Mouse (Mus musculus): ENCODE results near the gene Thoc3. TPM values are rescaled to one million over a fixed set of nuclear protein-coding genes. Genes with fewer than 3 reads are reported as not detected.

Thoc3 gene
- polyA plus RNA-seq, 1 experiment = not detected

- H3K4me3 ChIP-seq (ENCODE audit: insufficient read depth, low read depth, low read length) = no peak overlapping the region
- no peak for TF ChIP-seq POLR2A (IDR thresholded peaks at IDR 0.05; ENCODE audit: insufficient read depth, low read depth, low read length)
- no peak for TF ChIP-seq CTCF (IDR thresholded peaks at IDR 0.05; ENCODE audit: insufficient read depth, low read depth, low read length)
- H3K27ac ChIP-seq (ENCODE audit: insufficient read depth, low read depth, low read length) = no peak overlapping the region
- 83% methylated on average over 3 of the region's 3 CpGs for WGBS
- H3K4me1 ChIP-seq (ENCODE audit: control insufficient read depth, insufficient read depth, low read length) = peaks cover 7% of the 10 kb centered on the region
These were observed 39.9 kb downstream of the Thoc3 start for GRCm38 (mm10) chr13:54428771-54429170.

GRCm38 (mm10) chr13:54426781-54427655, 41.6 kb downstream of the Thoc3 start:
- no peak for TF ChIP-seq CTCF (IDR thresholded peaks at IDR 0.05; ENCODE audit: insufficient read depth, low read depth, low read length)
- TF ChIP-seq POLR2A (IDR thresholded peaks at IDR 0.05; ENCODE audit: insufficient read depth, low read depth, low read length) = no peak
- Histone ChIP-seq H3K4me1 (ENCODE audit: control insufficient read depth, insufficient read depth, low read length) (peaks cover 7% of the 10 kb centered on the region), H3K27ac (ENCODE audit: insufficient read depth, low read depth, low read length) (no peak overlapping the region), H3K4me3 (ENCODE audit: insufficient read depth, low read depth, low read length) (no peak overlapping the region)
- 83% methylated on average over 10 of the region's 10 CpGs for WGBS

DNA sequence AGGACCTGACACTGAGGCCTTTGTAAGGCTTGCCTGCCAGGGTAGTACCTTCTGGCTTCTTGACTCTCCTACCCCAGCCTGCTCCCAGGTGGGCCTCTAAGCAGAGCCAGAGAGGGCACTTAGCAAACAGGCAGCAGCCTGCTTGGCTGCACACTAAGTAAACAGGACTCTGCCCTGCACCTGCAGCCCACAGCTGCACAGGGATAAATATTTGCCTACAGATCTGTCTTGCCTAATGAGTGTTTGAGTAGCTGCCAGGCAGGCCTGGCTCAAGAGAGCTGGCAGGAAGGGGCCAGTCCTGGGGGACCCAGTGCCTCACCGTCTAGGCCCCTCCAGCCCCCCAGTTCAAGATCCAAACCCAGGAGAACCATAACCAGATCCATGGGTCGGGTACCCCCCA, 43.4 kb downstream of the Thoc3 start:
- WGBS = 44% methylated on average over 2 of the region's 2 CpGs
- no peak overlapping the region for H3K27ac ChIP-seq (ENCODE audit: insufficient read depth, low read depth, low read length)
- H3K4me1 ChIP-seq (ENCODE audit: control insufficient read depth, insufficient read depth, low read length) = peaks cover 7% of the 10 kb centered on the region
- TF ChIP-seq POLR2A (IDR thresholded peaks at IDR 0.05; ENCODE audit: insufficient read depth, low read depth, low read length) (no peak), CTCF (IDR thresholded peaks at IDR 0.05; ENCODE audit: insufficient read depth, low read depth, low read length) (no peak)
- H3K4me3 ChIP-seq (ENCODE audit: insufficient read depth, low read depth, low read length) = no peak overlapping the region

DNA sequence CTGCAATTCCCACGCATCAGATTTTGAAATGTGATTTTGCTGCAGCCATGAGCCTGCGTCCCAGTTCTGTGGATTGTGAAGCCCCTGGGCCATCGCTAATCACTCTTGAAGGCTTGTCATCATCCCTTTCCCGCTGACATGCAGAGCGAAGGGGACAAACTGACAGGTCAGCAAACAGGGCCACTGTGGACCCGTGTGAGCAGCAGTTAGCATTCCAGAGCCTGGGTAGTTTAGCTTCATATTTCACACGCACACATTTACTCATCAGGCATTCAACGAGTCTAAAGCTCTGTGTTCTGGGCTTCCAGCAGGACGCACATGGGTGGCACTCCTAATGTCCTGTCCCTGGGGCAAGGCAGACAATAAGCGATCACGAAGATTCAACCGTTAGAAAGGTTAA, 48.4 kb downstream of the Thoc3 start:
- Histone ChIP-seq H3K4me1 (ENCODE audit: control insufficient read depth, insufficient read depth, low read length) (peaks cover 5% of the 10 kb centered on the region), H3K27ac (ENCODE audit: insufficient read depth, low read depth, low read length) (no peak overlapping the region), H3K4me3 (ENCODE audit: insufficient read depth, low read depth, low read length) (no peak overlapping the region)
- TF ChIP-seq POLR2A (IDR thresholded peaks at IDR 0.05; ENCODE audit: insufficient read depth, low read depth, low read length) = no peak
- WGBS = 93% methylated on average over 12 of the region's 12 CpGs

DNA sequence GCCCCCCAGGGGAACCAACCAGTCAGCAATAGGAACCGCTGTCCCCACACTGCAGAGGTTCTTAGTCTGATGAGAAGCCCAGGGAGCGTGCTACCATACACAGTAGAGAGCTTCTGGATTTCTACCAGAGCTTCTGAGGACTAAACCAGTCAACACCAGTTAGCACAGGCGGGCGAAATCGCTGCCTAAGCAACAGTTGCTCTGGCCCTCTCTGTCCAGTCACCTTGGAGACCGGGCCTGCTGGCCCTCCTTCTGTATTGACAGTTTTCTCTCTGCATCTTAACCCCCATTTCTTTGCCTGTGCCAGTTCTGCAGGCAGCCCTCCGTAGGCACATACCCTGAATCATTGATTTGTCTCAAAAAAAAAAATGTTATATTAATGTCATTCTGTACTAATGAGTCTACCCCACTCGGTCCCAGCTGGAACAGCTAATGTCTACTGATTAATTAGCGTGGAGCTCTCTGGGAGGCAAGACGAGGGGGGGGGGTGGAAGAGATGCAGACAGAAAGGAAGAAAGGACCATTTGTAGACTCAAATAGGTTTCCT, 49.8 kb downstream of the Thoc3 start:
- 49% methylated on average over 10 of the region's 10 CpGs for WGBS
- TF ChIP-seq POLR2A (IDR thresholded peaks at IDR 0.05; ENCODE audit: insufficient read depth, low read depth, low read length) (no peak), CTCF (IDR thresholded peaks at IDR 0.05; ENCODE audit: insufficient read depth, low read depth, low read length) (no peak)
- Histone ChIP-seq H3K4me1 (ENCODE audit: control insufficient read depth, insufficient read depth, low read length) (no peaks in the 10 kb centered on the region), H3K27ac (ENCODE audit: insufficient read depth, low read depth, low read length) (no peak overlapping the region), H3K4me3 (ENCODE audit: insufficient read depth, low read depth, low read length) (no peak overlapping the region)

DNA sequence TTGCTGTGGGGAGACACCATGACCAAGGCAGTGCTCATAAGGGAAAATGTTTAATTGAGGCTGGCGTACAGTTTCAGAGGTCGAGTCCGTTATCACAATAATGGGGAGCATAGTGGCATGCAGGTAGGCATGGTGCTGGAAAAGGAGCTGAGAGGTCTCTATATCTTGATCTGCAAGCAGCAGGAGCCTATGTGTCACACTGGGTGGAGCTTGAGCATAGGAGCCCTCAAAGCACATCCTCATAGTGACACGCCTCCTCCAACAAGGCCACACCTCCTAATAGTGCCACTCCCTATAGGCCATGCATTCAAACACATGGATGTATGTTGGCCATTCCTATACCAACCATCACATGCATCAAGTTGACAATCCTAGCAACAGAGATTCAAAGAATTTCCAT, 53.6 kb downstream of the Thoc3 start:
- H3K4me1 ChIP-seq (ENCODE audit: control insufficient read depth, insufficient read depth, low read length) = 0 out of 2 replicates have a peak, but pooled peaks cover 5% of the 10 kb centered on the region
- H3K4me3 ChIP-seq (ENCODE audit: insufficient read depth, low read depth, low read length) = no peak overlapping the region
- H3K27ac ChIP-seq (ENCODE audit: insufficient read depth, low read depth, low read length) = no peak overlapping the region
- WGBS = 96% methylated on average over 4 of the region's 4 CpGs
- TF ChIP-seq CTCF (IDR thresholded peaks at IDR 0.05; ENCODE audit: insufficient read depth, low read depth, low read length) (no peak), POLR2A (IDR thresholded peaks at IDR 0.05; ENCODE audit: insufficient read depth, low read depth, low read length) (no peak)

DNA sequence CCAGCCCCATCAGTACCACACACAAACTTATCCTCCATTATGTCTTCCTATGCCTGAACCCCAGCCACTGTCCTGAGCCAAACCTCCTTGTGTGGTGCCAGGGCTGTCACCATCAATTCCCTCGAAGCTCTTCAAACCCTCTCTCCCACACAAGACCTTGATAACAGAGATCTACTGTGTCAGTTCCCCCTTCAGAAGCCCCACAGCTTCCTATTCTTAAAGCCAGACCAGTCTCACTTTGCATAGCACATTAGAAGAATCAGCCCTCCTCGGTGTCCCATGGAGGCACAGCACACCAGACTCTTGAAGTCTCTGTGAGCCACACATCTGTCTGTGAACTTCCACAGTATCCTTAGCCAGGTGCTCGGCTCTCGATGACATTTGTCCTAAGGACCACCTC, 55.9 kb downstream of the Thoc3 start:
- 85% methylated on average over 4 of the region's 4 CpGs for whole genome bisulfite sequencing
- Histone ChIP-seq H3K4me3 (ENCODE audit: insufficient read depth, low read depth, low read length) (no peak overlapping the region), H3K27ac (ENCODE audit: insufficient read depth, low read depth, low read length) (no peak overlapping the region), H3K4me1 (ENCODE audit: control insufficient read depth, insufficient read depth, low read length) (0 out of 2 replicates have a peak, but pooled peaks cover 5% of the 10 kb centered on the region)
- no peak for TF ChIP-seq CTCF (IDR thresholded peaks at IDR 0.05; ENCODE audit: insufficient read depth, low read depth, low read length)
- no peak for TF ChIP-seq POLR2A (IDR thresholded peaks at IDR 0.05; ENCODE audit: insufficient read depth, low read depth, low read length)

GRCm38 (mm10) chr13:54412236-54412635, 56.4 kb downstream of the Thoc3 start:
- WGBS = 23% methylated on average over 7 of the region's 7 CpGs

GRCm38 (mm10) chr13:54411656-54412055, 57.0 kb downstream of the Thoc3 start:
- Histone ChIP-seq H3K27ac (ENCODE audit: insufficient read depth, low read depth, low read length) (no peak overlapping the region), H3K4me3 (ENCODE audit: insufficient read depth, low read depth, low read length) (no peak overlapping the region), H3K4me1 (ENCODE audit: control insufficient read depth, insufficient read depth, low read length) (0 out of 2 replicates have a peak, but pooled peaks cover 5% of the 10 kb centered on the region)
- 89% methylated on average over 3 of the region's 3 CpGs for WGBS
- TF ChIP-seq POLR2A (IDR thresholded peaks at IDR 0.05; ENCODE audit: insufficient read depth, low read depth, low read length) = no peak
- no peak for TF ChIP-seq CTCF (IDR thresholded peaks at IDR 0.05; ENCODE audit: insufficient read depth, low read depth, low read length)

More at GRCm38 (mm10) chr13:54412236-54412635, 56.4 kb downstream of the Thoc3 start:
- H3K4me3 ChIP-seq (ENCODE audit: insufficient read depth, low read depth, low read length) = no peak overlapping the region
- H3K4me1 ChIP-seq (ENCODE audit: control insufficient read depth, insufficient read depth, low read length) = 0 out of 2 replicates have a peak, but pooled peaks cover 5% of the 10 kb centered on the region
- H3K27ac ChIP-seq (ENCODE audit: insufficient read depth, low read depth, low read length) = no peak overlapping the region
- TF ChIP-seq POLR2A (IDR thresholded peaks at IDR 0.05; ENCODE audit: insufficient read depth, low read depth, low read length) (no peak), CTCF (IDR thresholded peaks at IDR 0.05; ENCODE audit: insufficient read depth, low read depth, low read length) (no peak)

Other genes starting within 250 kb of the Thoc3 start
- gene Cplx2, start 97.5 kb downstream of the Thoc3 start, polyA plus RNA-seq (2012; ENCODE audit: insufficient read depth, insufficient read length, low replicate concordance, missing spikeins) = not detected in 2 replicates
- not detected in 2 replicates for gene Simc1, start 34.9 kb upstream of the Thoc3 start, polyA plus RNA-seq (2012; ENCODE audit: insufficient read depth, insufficient read length, low replicate concordance, missing spikeins)
- not detected in 2 replicates for gene 4833439L19Rik, start 96.6 kb upstream of the Thoc3 start, polyA plus RNA-seq (2012; ENCODE audit: insufficient read depth, insufficient read length, low replicate concordance, missing spikeins)
- not detected in 2 replicates for gene Arl10, start 106.2 kb upstream of the Thoc3 start, polyA plus RNA-seq (2012; ENCODE audit: insufficient read depth, insufficient read length, low replicate concordance, missing spikeins)
- gene Nop16, start 121.2 kb upstream of the Thoc3 start, polyA plus RNA-seq (2012; ENCODE audit: insufficient read depth, insufficient read length, low replicate concordance, missing spikeins) = not detected in 2 replicates
- not detected in 2 replicates for gene Higd2a, start 121.4 kb upstream of the Thoc3 start, polyA plus RNA-seq (2012; ENCODE audit: insufficient read depth, insufficient read length, low replicate concordance, missing spikeins)
- not detected in 2 replicates for gene Cltb, start 142.5 kb upstream of the Thoc3 start, polyA plus RNA-seq (2012; ENCODE audit: insufficient read depth, insufficient read length, low replicate concordance, missing spikeins)
- gene Faf2, start 152.9 kb upstream of the Thoc3 start, polyA plus RNA-seq (2012; ENCODE audit: insufficient read depth, insufficient read length, low replicate concordance, missing spikeins) = not detected in 2 replicates
- not detected in 2 replicates for gene Rnf44, start 225.1 kb upstream of the Thoc3 start, polyA plus RNA-seq (2012; ENCODE audit: insufficient read depth, insufficient read length, low replicate concordance, missing spikeins)
- gene Cdhr2, start 232.6 kb upstream of the Thoc3 start, polyA plus RNA-seq (2012; ENCODE audit: insufficient read depth, insufficient read length, low replicate concordance, missing spikeins) = not detected in 2 replicates

Measured in olfactory bulb, adult 2 months (tissue).